13 mouse cellular contexts compared by ENCODE assay signal in genomic region chr17:85818098-85818855, GRCm38 (mm10).
A peak's percentile ranks its signal among the peaks of the same experiment; 100 is the strongest.
DNase-seq lines count a peak whose midpoint lies in the region; ATAC-seq and TF ChIP-seq lines count a peak whose summit lies in the region.
"Had no signal": no experiment of that assay in that cellular context is flagged by ENCODE, and none has a peak within 500 bp of the region (broad histone marks: within the 10 kb centered on the region; RNA-seq: fewer than 3 reads in every experiment).

No protein-coding gene starts in this region.

- H3K27ac ChIP-seq in heart, postnatal 0 days (ENCODE audit: low read depth), result no peak overlapping the region
- H3K27ac ChIP-seq in embryonic facial prominence, embryonic 13.5 days, result no peak overlapping the region; the same call in 1 of the 2 replicates
- no peak overlapping the region for H3K27ac ChIP-seq in limb, embryonic 14.5 days (replicated peaks; ENCODE audit: low read depth, low read length)
- H3K27ac ChIP-seq in forebrain, embryonic 12.5 days, result no peak overlapping the region
- H3K27ac ChIP-seq: forebrain, embryonic 10.5 days had no signal

- TF ChIP-seq POLR2A in limb, embryonic 14.5 days (IDR thresholded peaks at IDR 0.05; ENCODE audit: borderline replicate concordance, extremely low read depth, insufficient read depth, insufficient read length), result no peak

- intact Hi-C loops in heart, postnatal 36 days (cut with DNase I), result no loop called here

- peaks cover 11% of the 10 kb centered on the region; the same call in 1 of the 2 replicates for H3K9me3 ChIP-seq in heart, postnatal 0 days (replicated peaks; ENCODE audit: control insufficient read depth, low read length)
- no peaks in the 10 kb centered on the region; the same call in 1 of the 2 replicates for H3K9me3 ChIP-seq in embryonic facial prominence, embryonic 13.5 days
- H3K9me3 ChIP-seq in limb, embryonic 14.5 days (ENCODE audit: control insufficient read depth, low read length), result peaks cover 4% of the 10 kb centered on the region; the same call in 1 of the 2 replicates
- no peaks in the 10 kb centered on the region for H3K9me3 ChIP-seq in forebrain, embryonic 12.5 days
- H3K9me3 ChIP-seq: forebrain, embryonic 10.5 days had no signal

- H3K4me1 ChIP-seq in heart, postnatal 0 days (ENCODE audit: control insufficient read depth, insufficient read depth), result no peaks in the 10 kb centered on the region
- H3K4me1 ChIP-seq in embryonic facial prominence, embryonic 13.5 days, result peaks cover 16% of the 10 kb centered on the region
- peaks cover 9% of the 10 kb centered on the region for H3K4me1 ChIP-seq in limb, embryonic 14.5 days (ENCODE audit: control insufficient read depth, insufficient read depth, low read length)
- H3K4me1 ChIP-seq in forebrain, embryonic 12.5 days, result peaks cover 4% of the 10 kb centered on the region; the same call in 1 of the 2 replicates
- H3K4me1 ChIP-seq: megakaryocyte, embryonic 14.5 days had no signal

- peak overlapping the region; percentile 18; the same call in 1 of the 2 replicates for H3K4me3 ChIP-seq in heart, postnatal 0 days (ENCODE audit: low read depth, low read length)
- H3K4me3 ChIP-seq in embryonic facial prominence, embryonic 13.5 days, result no peak overlapping the region
- H3K4me3 ChIP-seq in limb, embryonic 14.5 days (replicated peaks; ENCODE audit: low read length), result no peak overlapping the region
- H3K4me3 ChIP-seq in forebrain, embryonic 12.5 days (replicated peaks), result no peak overlapping the region
- H3K4me3 ChIP-seq: forebrain, embryonic 10.5 days; megakaryocyte, embryonic 14.5 days; myocyte had no signal

- H3K9ac ChIP-seq in heart, postnatal 0 days (replicated peaks; ENCODE audit: low read depth, low read length), result no peak overlapping the region
- H3K9ac ChIP-seq in embryonic facial prominence, embryonic 13.5 days, result no peak overlapping the region
- no peak overlapping the region for H3K9ac ChIP-seq in limb, embryonic 14.5 days (ENCODE audit: low read depth, low read length, severe bottlenecking)
- H3K9ac ChIP-seq in forebrain, embryonic 12.5 days, result no peak overlapping the region

- TF ChIP-seq CTCF in heart, postnatal 0 days (IDR thresholded peaks at IDR 0.05; ENCODE audit: low read depth), result no peak

- H3K36me3 ChIP-seq in heart, postnatal 0 days (replicated peaks; ENCODE audit: control insufficient read depth, insufficient read depth, low read length), result no peaks in the 10 kb centered on the region
- H3K36me3 ChIP-seq in embryonic facial prominence, embryonic 13.5 days, result no peaks in the 10 kb centered on the region
- H3K36me3 ChIP-seq in limb, embryonic 14.5 days (ENCODE audit: control insufficient read depth, insufficient read depth, low read length), result no peaks in the 10 kb centered on the region
- no peaks in the 10 kb centered on the region for H3K36me3 ChIP-seq in forebrain, embryonic 12.5 days (replicated peaks)
- H3K36me3 ChIP-seq: forebrain, embryonic 10.5 days had no signal

- no peak for TF ChIP-seq EP300 in heart, postnatal 0 days (IDR thresholded peaks at IDR 0.05; ENCODE audit: low read depth)

- DNase-seq in heart, postnatal 0 days (ENCODE audit: low spot score), result no peak
- DNase-seq in heart, postnatal 36 days, result no peak
- DNase-seq in adrenal gland, postnatal 25 days, result peak; percentile 12
- peak; percentile 48 for DNase-seq in limb, embryonic 14.5 days (ENCODE audit: low spot score)
- no peak for DNase-seq in frontal cortex, postnatal 10 days (ENCODE audit: low spot score in 2 of 2)
- DNase-seq: heart, postnatal 4 days; kidney, adult 18-20 months; retina, postnatal 1 day had no signal

- peak overlapping the region; percentile 29 for H3K4me2 ChIP-seq in heart, postnatal 0 days (ENCODE audit: low read depth, low read length)
- H3K4me2 ChIP-seq in embryonic facial prominence, embryonic 13.5 days, result no peak overlapping the region; the same call in 1 of the 2 replicates
- H3K4me2 ChIP-seq in limb, embryonic 14.5 days (replicated peaks; ENCODE audit: low read depth, low read length, severe bottlenecking), result no peak overlapping the region; the same call in 1 of the 2 replicates
- no peak overlapping the region for H3K4me2 ChIP-seq in forebrain, embryonic 12.5 days

- WGBS in heart, postnatal 0 days, result 58% methylated on average over 17 of the region's 17 CpGs
- 60% methylated on average over 17 of the region's 17 CpGs for WGBS in embryonic facial prominence, embryonic 13.5 days
- WGBS in limb, embryonic 14.5 days, result 40% methylated on average over 17 of the region's 17 CpGs
- 88% methylated on average over 17 of the region's 17 CpGs for WGBS in forebrain, embryonic 12.5 days

- no peaks in the 10 kb centered on the region for H3K27me3 ChIP-seq in heart, postnatal 0 days (ENCODE audit: control insufficient read depth, insufficient read depth, low read length)
- no peaks in the 10 kb centered on the region for H3K27me3 ChIP-seq in embryonic facial prominence, embryonic 13.5 days
- H3K27me3 ChIP-seq in limb, embryonic 14.5 days (ENCODE audit: control insufficient read depth, insufficient read depth, low read length), result no peaks in the 10 kb centered on the region
- H3K27me3 ChIP-seq in forebrain, embryonic 12.5 days, result no peaks in the 10 kb centered on the region

- ATAC-seq in heart, postnatal 0 days (ENCODE audit: insufficient read depth, low read depth), result no peak
- ATAC-seq in embryonic facial prominence, embryonic 13.5 days (ENCODE audit: insufficient number of reproducible peaks, insufficient read depth, low FRiP score, low TSS enrichment, low read depth), result 0 out of 2 replicates have a peak, but pooled peaks have one; percentile 10
- ATAC-seq in limb, embryonic 14.5 days (ENCODE audit: low FRiP score, low read depth), result peak; percentile 55
- ATAC-seq in forebrain, embryonic 12.5 days (ENCODE audit: low FRiP score), result no peak

Comparison
In these comparisons a context has a peak if more than half of its experiments do, and no peak if none do; other contexts are left out.
1. ATAC-seq: peak in embryonic facial prominence, embryonic 13.5 days (single experiment) and limb, embryonic 14.5 days (single experiment); none in heart, postnatal 0 days (single experiment) and forebrain, embryonic 12.5 days (single experiment).
2. DNase-seq: peak in adrenal gland, postnatal 25 days (single experiment) and limb, embryonic 14.5 days (single experiment); none in heart, postnatal 0 days (single experiment), heart, postnatal 36 days (0 of 2) and frontal cortex, postnatal 10 days (0 of 2).